Mouse (Mus musculus) left cerebral cortex, adult 8-10 months (tissue): ENCODE results near the gene Epx. TPM values are rescaled to one million over a fixed set of nuclear protein-coding genes. Genes with fewer than 3 reads are reported as not detected.

Source experiments
- DNase-seq, 2 experiments: peaks; one replicate each; pipeline ENCODE4 v3.0.0; 2022; ENCODE audit warnings: low spot score in 2 of 2
- total RNA-seq, 4 experiments: library from RNA; stranded (reverse); gene quantifications; 2 replicates each; pipeline ENCODE4 v1.2.4; 2022

Gene Epx
- total RNA-seq, 4 experiments from 2014 or later = 0.19 to 0.23 TPM; not detected in 2

GRCm38 (mm10) chr11:87841436-87841835, 33.9 kb downstream of the Epx start:
- DNase-seq = no peak

- DNase-seq = no peak
Observed at GRCm38 (mm10) chr11:87840676-87841075, 34.7 kb downstream of the Epx start.

GRCm38 (mm10) chr11:87828239-87828900, 47.0 kb downstream of the Epx start, which contains the start of gene Lpo:
Gene Lpo (minus strand): TSS chr11:87828289.
- no peak for DNase-seq

- DNase-seq = no peak
Observed at GRCm38 (mm10) chr11:87821502-87821901, 53.8 kb downstream of the Epx start.

- DNase-seq = no peak
Observed at GRCm38 (mm10) chr11:87817443-87817773, 57.9 kb downstream of the Epx start.

GRCm38 (mm10) chr11:87816707-87817442, 58.5 kb downstream of the Epx start:
- peak in 1 of 2 experiments; percentile 48 for DNase-seq

GRCm38 (mm10) chr11:87814831-87815230, 60.5 kb downstream of the Epx start:
- DNase-seq = no peak

Other genes with a start within 250 kb of the Epx start
- gene Rnf43, start 212.8 kb downstream of the Epx start, total RNA-seq = 1 to 10 TPM; 2.9 to 7.7 (median 4.8) TPM
- gene Supt4a, start 138.0 kb downstream of the Epx start, total RNA-seq = 10 to 100 TPM; 63.2 to 84.3 (median 76.2) TPM
- 100 to 1,000 TPM; 162 to 192 (median 176) TPM for gene Tspoap1, start 115.0 kb downstream of the Epx start, total RNA-seq
- gene Mpo, start 82.0 kb downstream of the Epx start, total RNA-seq = under 1 TPM in 1 of 4 experiments, not detected in 3; 0.55 TPM
- gene Lpo, start 47.2 kb downstream of the Epx start, total RNA-seq = under 1 TPM; 0.40 to 0.91 (median 0.69) TPM
- gene Mks1, start 22.3 kb downstream of the Epx start, total RNA-seq = 1 to 10 TPM; 6.8 to 8.4 (median 8.2) TPM
- gene Olfr462, start 16.7 kb upstream of the Epx start, total RNA-seq = not detected
- not detected for gene Olfr463, start 21.9 kb upstream of the Epx start, total RNA-seq
- gene Olfr464, start 45.4 kb upstream of the Epx start, total RNA-seq = 1 to 10 TPM in 3 of 4 experiments, under 1 TPM in 1; 0.94 to 2.2 (median 1.7) TPM
- gene Dynll2, start 112.0 kb upstream of the Epx start, total RNA-seq = 100 to 1,000 TPM; 623 to 646 (median 629) TPM
- gene Srsf1, start 171.8 kb upstream of the Epx start, total RNA-seq = 100 to 1,000 TPM; 189 to 208 (median 191) TPM
- gene Vezf1, start 192.7 kb upstream of the Epx start, total RNA-seq = 10 to 100 TPM; 27.9 to 30.8 (median 29.3) TPM
- 10 to 100 TPM; 28.0 to 31.8 (median 30.9) TPM for gene Cuedc1, start 222.5 kb upstream of the Epx start, total RNA-seq